Mouse (Mus musculus) intestine, embryonic 16.5 days (tissue): Measurements from ENCODE around the gene Atp9a. TPM values are rescaled to one million over a fixed set of nuclear protein-coding genes. Genes with fewer than 3 reads are reported as not detected.
A peak's percentile ranks its signal among the peaks of the same experiment; 100 is the strongest.

Experiments used
- ATAC-seq: fragments of 200-750 bp; cut with Nextera tagmentation; 2 replicates; pipeline ENCODE4 v1.8.0; 2017; ENCODE audit warnings: moderate TSS enrichment, moderate library complexity
- H3K27ac ChIP-seq: fragments of 300-500 bp; sonication (generic); 2 replicates; pipeline ENCODE4 v1.5.1; 2014; ENCODE audit warnings: mild to moderate bottlenecking, low read length
- H3K27me3 ChIP-seq: fragments of 300-500 bp; sonication (generic); replicated peaks from 2 replicates; pipeline ENCODE4 v1.6.1; 2014; ENCODE audit warnings: low read length, control low read depth, mixed read lengths; ENCODE audit not compliant: control insufficient read depth, insufficient read depth
- H3K36me3 ChIP-seq: fragments of 300-500 bp; sonication (generic); 2 replicates; pipeline ENCODE4 v1.6.1; 2014; ENCODE audit warnings: low read length, control low read depth; ENCODE audit not compliant: control insufficient read depth, insufficient read depth
- H3K4me1 ChIP-seq: fragments of 300-500 bp; sonication (generic); 2 replicates; pipeline ENCODE4 v1.6.1; 2014; ENCODE audit warnings: low read length, control low read depth, mixed read lengths; ENCODE audit not compliant: control insufficient read depth, insufficient read depth
- H3K4me2 ChIP-seq: fragments of 300-500 bp; sonication (generic); 2 replicates; pipeline ENCODE4 v1.6.1; 2014; ENCODE audit warnings: low read depth, low read length, control low read depth
- H3K4me3 ChIP-seq: fragments of 300-500 bp; sonication (generic); 2 replicates; pipeline ENCODE4 v1.5.1; 2014; ENCODE audit warnings: mild to moderate bottlenecking, low read length
- H3K9ac ChIP-seq: fragments of 300-500 bp; sonication (generic); 2 replicates; pipeline ENCODE4 v1.6.1; 2014; ENCODE audit warnings: low read depth, low read length
- H3K9me3 ChIP-seq: fragments of 300-500 bp; sonication (generic); 2 replicates; pipeline ENCODE4 v1.6.1; 2016; ENCODE audit warnings: low read length, control low read depth; ENCODE audit not compliant: control insufficient read depth
- WGBS: fragments of 180-500 bp; shearing (Covaris S2); extraction: QIAGEN DNeasy Blood & Tissue Kit; methylation state at CpG from one replicate; pipeline ENCODE4 v1.1.7; 2014; 5-methylcytosine and 5-hydroxymethylcytosine counted together
- polyA plus RNA-seq: library from polyadenylated mRNA; unstranded; fragments of >200 nt; fragmentation: Nextera tagmentation; extraction: Ambion mirVana; gene quantifications from 2 replicates; pipeline ENCODE4 v1.2.1, GENCODE M21; 2015

Gene Atp9a
- polyA plus RNA-seq: 24.9 and 28.0 TPM in 2 replicates

GRCm38 (mm10) chr2:168742059-168742627, at the start of gene Atp9a:
Gene Atp9a (minus strand): TSS chr2:168742409.
- Histone ChIP-seq H3K9me3 (0 out of 2 replicates have a peak, but pooled peaks cover 2% of the 10 kb centered on the region), H3K27me3 (no peaks in the 10 kb centered on the region), H3K4me3 (peak within 1 kb of the TSS; percentile 82), H3K36me3 (no peaks in the 10 kb centered on the region), H3K9ac (peak within 1 kb of the TSS; percentile 79), H3K4me2 (peak within 1 kb of the TSS; percentile 72), H3K27ac (peak within 1 kb of the TSS; percentile 79), H3K4me1 (0 out of 2 replicates have a peak, but pooled peaks cover 5% of the 10 kb centered on the region)
- 6% methylated on average over 30 of the region's 33 CpGs for WGBS
- peak; percentile 63 for ATAC-seq

GRCm38 (mm10) chr2:168791115-168791802, 49.0 kb upstream of the Atp9a start:
- 67% methylated on average over 4 of the region's 4 CpGs for WGBS
- no peak overlapping the region for H3K27ac ChIP-seq
- no peak for ATAC-seq
- H3K4me1 ChIP-seq: no peaks in the 10 kb centered on the region
- no peaks in the 10 kb centered on the region for H3K36me3 ChIP-seq
- H3K4me3 ChIP-seq: no peak overlapping the region
- H3K27me3 ChIP-seq: no peaks in the 10 kb centered on the region
- no peaks in the 10 kb centered on the region for H3K9me3 ChIP-seq
- H3K4me2 ChIP-seq: no peak overlapping the region
- no peak overlapping the region for H3K9ac ChIP-seq

- H3K4me2 ChIP-seq: no peak overlapping the region
These were observed 44.0 kb upstream of the Atp9a start for GRCm38 (mm10) chr2:168786174-168786573.

GRCm38 (mm10) chr2:168780596-168780995, 38.4 kb upstream of the Atp9a start:
- H3K9ac ChIP-seq: no peak overlapping the region
- no peak for ATAC-seq
- H3K27me3 ChIP-seq: no peaks in the 10 kb centered on the region
- no peak overlapping the region for H3K4me2 ChIP-seq
- no peak overlapping the region for H3K27ac ChIP-seq
- no peaks in the 10 kb centered on the region for H3K9me3 ChIP-seq
- H3K4me3 ChIP-seq: no peak overlapping the region
- H3K4me1 ChIP-seq: no peaks in the 10 kb centered on the region
- no peaks in the 10 kb centered on the region for H3K36me3 ChIP-seq
- WGBS: 44% methylated on average over 9 of the region's 9 CpGs

More at GRCm38 (mm10) chr2:168786174-168786573, 44.0 kb upstream of the Atp9a start:
- H3K27me3 ChIP-seq: no peaks in the 10 kb centered on the region
- no peak overlapping the region for H3K4me3 ChIP-seq
- no peaks in the 10 kb centered on the region for H3K36me3 ChIP-seq
- H3K4me1 ChIP-seq: no peaks in the 10 kb centered on the region
- 92% methylated on average over 9 of the region's 9 CpGs for WGBS
- H3K27ac ChIP-seq: no peak overlapping the region
- no peak overlapping the region for H3K9ac ChIP-seq
- no peaks in the 10 kb centered on the region for H3K9me3 ChIP-seq
- ATAC-seq: no peak

DNA sequence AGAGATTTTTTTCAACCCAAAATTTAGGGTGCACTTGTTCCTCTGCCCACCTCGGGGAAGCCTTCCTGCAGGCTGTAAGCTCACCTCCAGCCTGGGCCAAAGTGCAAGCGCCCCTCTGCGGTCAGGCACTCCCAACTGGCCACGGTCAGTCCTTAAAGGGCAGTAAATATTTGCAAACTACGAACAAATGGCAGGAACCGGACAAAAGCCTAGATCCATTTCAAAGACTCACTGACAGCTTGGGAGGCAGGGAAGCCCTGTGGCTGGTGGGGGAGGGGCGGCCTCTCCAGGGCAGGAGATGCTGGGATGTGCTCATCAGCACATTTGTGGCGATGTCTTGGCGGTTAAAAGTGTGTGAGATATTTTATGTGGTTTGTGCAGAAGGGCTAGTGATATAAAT, 37.8 kb upstream of the Atp9a start:
- no peak overlapping the region for H3K27ac ChIP-seq
- no peak overlapping the region for H3K4me3 ChIP-seq
- H3K4me2 ChIP-seq: no peak overlapping the region
- no peak overlapping the region for H3K9ac ChIP-seq
- WGBS: 20% methylated on average over 9 of the region's 9 CpGs
- no peaks in the 10 kb centered on the region for H3K9me3 ChIP-seq
- no peak for ATAC-seq
- H3K4me1 ChIP-seq: no peaks in the 10 kb centered on the region
- H3K36me3 ChIP-seq: no peaks in the 10 kb centered on the region
- no peaks in the 10 kb centered on the region for H3K27me3 ChIP-seq

DNA sequence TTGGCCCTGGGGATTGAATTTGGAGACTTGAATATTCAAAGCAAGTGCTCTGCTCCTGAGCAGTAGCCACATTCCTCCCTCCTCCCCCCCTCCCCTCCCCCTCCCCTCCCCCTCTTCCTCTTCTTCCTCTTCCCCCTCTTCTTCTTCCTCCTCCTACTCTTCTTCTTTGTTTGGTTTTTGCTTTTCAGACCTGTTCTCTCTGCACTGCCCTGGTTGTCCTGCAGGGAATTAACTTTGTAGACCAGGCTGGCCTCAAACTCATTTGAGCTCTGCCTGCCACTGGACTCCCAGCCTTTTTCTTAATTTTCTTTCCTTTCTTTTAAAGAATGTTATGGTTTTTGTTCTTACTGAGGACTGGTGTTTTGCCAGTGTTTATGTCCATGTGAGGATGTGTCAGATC, 35.3 kb upstream of the Atp9a start:
- Histone ChIP-seq H3K4me2 (no peak overlapping the region), H3K27me3 (no peaks in the 10 kb centered on the region), H3K4me3 (no peak overlapping the region), H3K9ac (no peak overlapping the region), H3K36me3 (no peaks in the 10 kb centered on the region), H3K4me1 (no peaks in the 10 kb centered on the region), H3K9me3 (no peaks in the 10 kb centered on the region), H3K27ac (no peak overlapping the region)
- ATAC-seq: no peak

DNA sequence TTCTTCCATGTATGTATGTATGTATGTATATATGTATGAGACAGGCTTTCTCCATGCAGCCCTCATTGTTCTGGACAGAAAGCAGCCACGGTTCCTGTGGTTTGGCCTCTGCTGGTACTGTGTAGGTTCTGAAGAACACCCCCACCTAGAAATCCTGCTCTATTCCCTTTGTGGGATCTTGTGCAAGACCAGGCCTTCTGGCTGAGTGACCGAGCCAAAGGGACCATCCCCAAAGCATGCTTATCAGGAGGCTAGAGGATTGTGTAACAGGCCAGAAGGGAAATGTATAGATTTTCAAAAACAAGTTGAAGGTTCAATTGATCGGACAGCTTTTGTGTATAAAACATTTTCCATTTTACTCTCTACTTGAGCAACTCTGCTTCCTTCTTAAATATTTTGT, 34.0 kb upstream of the Atp9a start:
- H3K27me3 ChIP-seq: no peaks in the 10 kb centered on the region
- H3K9ac ChIP-seq: no peak overlapping the region
- 74% methylated on average over 3 of the region's 3 CpGs for WGBS
- no peak overlapping the region for H3K27ac ChIP-seq
- no peak for ATAC-seq
- no peak overlapping the region for H3K4me3 ChIP-seq
- H3K4me1 ChIP-seq: no peaks in the 10 kb centered on the region
- no peaks in the 10 kb centered on the region for H3K36me3 ChIP-seq
- no peak overlapping the region for H3K4me2 ChIP-seq
- no peaks in the 10 kb centered on the region for H3K9me3 ChIP-seq

DNA sequence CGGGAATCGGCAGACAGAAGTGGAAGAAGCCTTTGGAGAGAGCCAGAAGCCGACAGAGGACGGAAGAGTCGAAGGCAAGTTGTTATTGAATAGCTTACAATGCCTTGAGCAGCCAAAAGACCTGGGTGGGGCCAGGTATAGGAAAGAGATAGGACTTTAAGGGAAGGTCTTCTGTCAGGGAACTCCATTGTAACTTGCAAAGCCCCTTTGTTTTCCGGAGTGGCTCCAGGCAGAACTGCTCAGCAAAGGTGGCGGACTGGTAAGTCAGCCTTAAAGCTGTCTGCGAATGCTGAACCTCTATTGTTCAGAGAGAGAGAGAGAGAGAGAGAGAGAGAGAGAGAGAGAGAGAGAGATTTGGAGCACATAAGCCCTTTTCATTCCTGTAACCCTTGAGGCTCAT, 27.1 kb upstream of the Atp9a start:
- H3K4me2 ChIP-seq: no peak overlapping the region
- ATAC-seq: no peak
- H3K4me3 ChIP-seq: no peak overlapping the region
- peaks cover 18% of the 10 kb centered on the region for H3K27me3 ChIP-seq
- 65% methylated on average over 8 of the region's 8 CpGs for WGBS
- H3K27ac ChIP-seq: no peak overlapping the region
- no peaks in the 10 kb centered on the region for H3K9me3 ChIP-seq
- H3K9ac ChIP-seq: no peak overlapping the region
- H3K4me1 ChIP-seq: peaks cover 16% of the 10 kb centered on the region
- no peaks in the 10 kb centered on the region for H3K36me3 ChIP-seq

DNA sequence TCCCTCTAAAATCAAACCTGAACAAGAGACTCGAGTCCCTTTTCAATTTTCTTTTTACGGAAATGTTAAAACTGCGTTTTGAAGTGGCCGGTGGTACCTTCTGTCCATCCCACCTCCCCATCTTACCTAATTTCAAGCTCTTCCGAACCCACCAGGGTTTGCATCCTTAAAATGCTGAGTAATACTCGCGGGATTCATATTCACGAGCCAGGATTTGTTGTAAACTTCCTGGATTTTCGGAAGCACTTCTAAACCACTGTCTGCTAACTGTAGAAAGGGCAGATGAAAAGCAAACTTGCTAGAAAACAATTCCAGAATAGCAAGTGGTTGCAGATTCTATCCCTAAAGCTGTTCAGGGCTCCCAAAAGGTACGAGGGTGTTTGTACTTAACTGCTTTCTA, 25.4 kb upstream of the Atp9a start, which contains the start of gene Sall4:
Gene Sall4 (minus strand): TSS at position 362 of the 400 bp plus-strand sequence.
- Histone ChIP-seq H3K4me2 (peak within 1 kb of the TSS; percentile 98), H3K9ac (peak within 1 kb of the TSS; percentile 70), H3K4me3 (peak within 1 kb of the TSS; percentile 62), H3K27ac (0 out of 2 replicates have a peak within 1 kb of the TSS, but pooled peaks have one; percentile 29), H3K4me1 (peaks cover 16% of the 10 kb centered on the region), H3K36me3 (no peaks in the 10 kb centered on the region), H3K9me3 (no peaks in the 10 kb centered on the region), H3K27me3 (peaks cover 24% of the 10 kb centered on the region)
- ATAC-seq: no peak
- 14% methylated on average over 10 of the region's 10 CpGs for WGBS
